Mouse (Mus musculus) left cerebral cortex, adult 8-10 months (tissue): ENCODE measurements around the gene Tmc8. TPM values are rescaled to one million over a fixed set of nuclear protein-coding genes. Genes with fewer than 3 reads are reported as not detected.

Source experiments
- total RNA-seq, 4 experiments: library from RNA; stranded (reverse); gene quantifications; 2 replicates each; pipeline ENCODE4 v1.2.4; 2022

Tmc8 gene
- total RNA-seq, 4 experiments from 2014 or later, result 0.50 to 1.3 (median 0.83) TPM

Other genes starting within 250 kb of the Tmc8 start
- 10 to 100 TPM; 54.0 to 61.3 (median 57.8) TPM for gene Tnrc6c, start 127.8 kb upstream of the Tmc8 start, total RNA-seq
- 10 to 100 TPM; 10.2 to 12.3 (median 11.4) TPM for gene Tmc6, start 122 bp downstream of the Tmc8 start, total RNA-seq
- under 1 TPM in 1 of 4 experiments, not detected in 3; 0.34 TPM for gene 6030468B19Rik, start 15.6 kb downstream of the Tmc8 start, total RNA-seq
- gene Gm20708, start 27.6 kb downstream of the Tmc8 start, total RNA-seq, result 1 to 10 TPM in 3 of 4 experiments, under 1 TPM in 1; 0.91 to 3.0 (median 1.8) TPM
- gene Syngr2, start 27.6 kb downstream of the Tmc8 start, total RNA-seq, result 10 to 100 TPM; 12.2 to 23.8 (median 17.1) TPM
- gene Afmid, start 43.8 kb downstream of the Tmc8 start, total RNA-seq, result 1 to 10 TPM; 4.2 to 9.0 (median 7.1) TPM
- 1 to 10 TPM in 3 of 4 experiments, under 1 TPM in 1; 0.52 to 1.7 (median 1.2) TPM for gene Tk1, start 44.0 kb downstream of the Tmc8 start, total RNA-seq
- gene Birc5, start 67.2 kb downstream of the Tmc8 start, total RNA-seq, result 1 to 10 TPM in 1 of 4 experiments, under 1 TPM in 3; 0.14 to 1.3 (median 0.72) TPM
- under 1 TPM in 2 of 4 experiments, not detected in 2; 0.21 to 0.37 TPM for gene Tmem235, start 78.7 kb downstream of the Tmc8 start, total RNA-seq
- 1 to 10 TPM; 3.6 to 9.2 (median 5.8) TPM for gene Tha1, start 91.4 kb downstream of the Tmc8 start, total RNA-seq
- gene Socs3, start 188.0 kb downstream of the Tmc8 start, total RNA-seq, result 1 to 10 TPM; 3.1 to 7.5 (median 3.6) TPM
- gene Pgs1, start 204.2 kb downstream of the Tmc8 start, total RNA-seq, result 10 to 100 TPM; 77.9 to 92.4 (median 82.4) TPM